Mouse (Mus musculus) bone marrow, adult 2 months (tissue): ENCODE measurements at regions not wholly inside any gene's neighbourhood (a gene's known extent, or its start where the extent isn't known, plus 50 kb on each side); places are given as distances from the start of the nearest gene placed in this dataset.

Experiments
- CTCF ChIP-seq: fragments of 200-500 bp; IDR thresholded peaks from 2 replicates; pipeline ENCODE4 v1.5.1; 2011; ENCODE audit warnings: low read length, control low read depth; ENCODE audit not compliant: control insufficient read depth, insufficient read depth
- POLR2A ChIP-seq: fragments of 200-500 bp; IDR thresholded peaks from 2 replicates; pipeline ENCODE4 v1.6.1; 2011; ENCODE audit warnings: low read depth, mild to moderate bottlenecking, control low read depth, low read length, borderline replicate concordance; ENCODE audit not compliant: control insufficient read depth

DNA sequence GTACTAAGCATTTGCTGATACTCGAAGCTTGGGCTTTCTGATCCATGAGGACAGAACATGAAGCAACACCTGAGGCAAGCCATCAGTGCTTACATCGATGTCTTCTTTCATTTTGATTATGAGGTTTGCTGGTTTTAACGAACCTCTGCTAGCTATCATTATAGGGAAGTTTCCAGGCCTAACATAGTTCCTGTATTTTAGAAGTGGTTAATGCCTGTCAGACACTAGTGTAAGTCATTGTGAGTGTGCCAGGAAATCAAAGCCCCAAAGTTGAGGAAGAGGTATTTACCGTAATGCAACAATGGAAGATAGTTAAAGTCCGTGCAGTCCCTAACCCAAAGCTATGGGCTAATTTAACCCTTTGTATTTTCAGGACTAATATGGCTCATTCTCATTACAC is 120.1 kb upstream of the Rap2b start:
- no peak for TF ChIP-seq POLR2A
- no peak for TF ChIP-seq CTCF
